Mouse (Mus musculus) macrophage (primary cell): ENCODE measurements around the gene Cd38. TPM values are rescaled to one million over a fixed set of nuclear protein-coding genes. Genes with fewer than 3 reads are reported as not detected.
A peak's percentile ranks its signal among the peaks of the same experiment; 100 is the strongest.

Experiments
- H3K27ac ChIP-seq: fragments of 350-480 bp; formaldehyde crosslinking; 2 replicates; pipeline ENCODE4 v1.9.0; 2021
- H3K36me3 ChIP-seq: fragments of 350-480 bp; formaldehyde crosslinking; 2 replicates; pipeline ENCODE4 v1.9.0; 2021; ENCODE audit errors: inconsistent target
- H3K4me3 ChIP-seq: fragments of 350-480 bp; formaldehyde crosslinking; 2 replicates; pipeline ENCODE4 v1.9.0; 2021; ENCODE audit errors: inconsistent target
- H3K79me2 ChIP-seq: fragments of 350-480 bp; formaldehyde crosslinking; 2 replicates; pipeline ENCODE4 v1.9.0; 2021; ENCODE audit errors: inconsistent target
- WGBS: methylation state at CpG from one replicate; pipeline ENCODE4 v1.1.7; 2026; ENCODE audit warnings: inconsistent platforms; ENCODE audit not compliant: missing documents; 5-methylcytosine and 5-hydroxymethylcytosine counted together
- polyA plus RNA-seq: library from polyadenylated mRNA; stranded (reverse); fragments of 250-400 nt; gene quantifications from 3 replicates; pipeline ENCODE4 v1.2.4, GENCODE M21; 2018; ENCODE audit warnings: inconsistent platforms
- total RNA-seq, 78 experiments: library from RNA; depleted of rRNA; stranded (reverse); fragments of 250-400 nt; gene quantifications; 1 replicate in 9 of 78; 2 replicates in 24 of 78; 3 replicates in 43 of 78; 4 replicates in 2 of 78; pipeline ENCODE4 v1.2.4; 2018; ENCODE audit warnings: inconsistent platforms in 56 of 78

The Cd38 gene
- total RNA-seq (2018; cell fraction: chromatin; rRNA removed), result 10 to 100 TPM in 12 of 26 experiments, 1 to 10 TPM in 9, under 1 TPM in 4, not detected in 1; 0.74 to 91.6 (median 8.9) TPM
- total RNA-seq (2018; cell fraction: cytosol; rRNA removed), result 10 to 100 TPM in 13 of 26 experiments, 1 to 10 TPM in 6, under 1 TPM in 7; 0.59 to 35.1 (median 8.8) TPM
- total RNA-seq (2018; cell fraction: nucleus; rRNA removed), result 100 to 1,000 TPM in 4 of 26 experiments, 10 to 100 TPM in 10, 1 to 10 TPM in 11, under 1 TPM in 1; 0.84 to 137 (median 18.4) TPM
- 1.1 to 2.6 TPM (median 1.2 TPM) in 3 replicates for polyA plus RNA-seq

DNA sequence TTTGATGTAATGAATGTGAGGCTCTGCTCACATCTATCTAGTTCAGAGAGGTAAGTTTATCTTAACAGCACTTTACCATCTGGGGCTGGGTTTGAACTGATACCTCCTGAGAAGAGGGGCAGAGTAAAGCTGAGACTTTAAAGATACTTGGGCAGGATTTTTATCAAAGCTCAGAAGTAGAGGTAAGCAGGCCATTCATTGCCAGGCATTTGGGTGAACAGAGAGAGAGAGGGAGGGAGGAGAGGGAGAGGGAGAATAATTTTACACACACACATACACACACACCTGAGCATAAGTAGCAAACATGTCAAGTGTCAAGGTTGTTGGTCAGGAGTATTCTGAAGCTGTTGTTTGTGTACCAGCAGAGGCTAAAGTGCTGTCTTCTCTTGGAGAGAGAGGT, at the start of gene Cd38:
Gene Cd38 (plus strand): TSS at position 301 of the 400 bp plus-strand sequence.
- H3K27ac ChIP-seq, result no peak within 1 kb of the TSS
- H3K4me3 ChIP-seq, result no peak within 1 kb of the TSS
- no peaks in the 10 kb centered on the region for H3K79me2 ChIP-seq
- H3K36me3 ChIP-seq, result no peaks in the 10 kb centered on the region

GRCm38 (mm10) chr5:43818695-43819094, 49.7 kb upstream of the Cd38 start, which contains the start of gene Bst1:
Gene Bst1 (plus strand): TSS chr5:43818885.
- no peak within 1 kb of the TSS for H3K4me3 ChIP-seq
- H3K79me2 ChIP-seq, result no peaks in the 10 kb centered on the region
- no peak within 1 kb of the TSS for H3K27ac ChIP-seq
- H3K36me3 ChIP-seq, result no peaks in the 10 kb centered on the region
- 55% methylated on average over 11 of the region's 12 CpGs for WGBS

- Histone ChIP-seq H3K79me2 (no peaks in the 10 kb centered on the region), H3K36me3 (no peaks in the 10 kb centered on the region), H3K4me3 (no peak overlapping the region), H3K27ac (no peak overlapping the region)
- 90% methylated on average over 11 of the region's 11 CpGs for WGBS
These were observed 47.6 kb upstream of the Cd38 start for GRCm38 (mm10) chr5:43820785-43821184.

DNA sequence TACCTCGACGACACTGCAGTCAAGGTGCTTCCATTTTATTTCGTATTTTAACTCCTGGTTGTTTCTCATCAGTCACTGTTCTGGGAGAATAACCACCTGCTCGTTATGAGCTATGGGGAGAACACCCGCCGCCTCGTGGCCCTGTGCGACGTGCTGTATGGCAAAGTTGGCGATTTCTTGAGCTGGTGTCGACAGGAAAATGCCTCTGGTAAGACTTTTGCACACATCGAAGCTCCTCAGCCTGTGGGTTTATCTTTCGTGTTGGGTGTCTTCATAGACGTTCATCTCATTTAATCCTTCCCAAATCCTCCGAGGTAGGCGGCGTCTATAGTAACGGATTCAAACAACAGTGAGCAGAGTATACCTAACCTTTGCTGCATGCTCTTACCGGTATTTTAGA, 46.8 kb upstream of the Cd38 start, which contains the start of gene Fbxl5:
Gene Fbxl5 (minus strand): TSS at position 101 of the 400 bp plus-strand sequence.
- no peak within 1 kb of the TSS for H3K27ac ChIP-seq

DNA sequence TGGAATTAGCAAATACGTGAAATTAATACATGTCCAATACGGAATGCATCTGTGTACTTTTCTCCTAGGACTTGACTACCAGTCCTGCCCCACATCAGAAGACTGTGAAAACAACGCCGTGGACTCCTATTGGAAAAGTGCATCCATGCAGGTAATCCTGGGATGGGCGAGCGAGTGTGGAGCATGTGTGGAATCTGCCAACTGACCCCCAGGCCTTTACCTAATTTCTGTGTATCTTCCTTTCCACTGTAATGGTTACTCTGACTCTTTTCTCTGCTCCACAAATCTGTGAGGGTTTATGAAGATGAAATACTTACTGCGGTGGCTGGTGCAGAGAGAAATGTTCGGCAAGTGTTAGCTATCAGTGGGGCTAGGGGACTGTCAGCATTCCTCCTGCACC, 46.2 kb upstream of the Cd38 start:
- H3K36me3 ChIP-seq, result no peaks in the 10 kb centered on the region
- H3K79me2 ChIP-seq, result no peaks in the 10 kb centered on the region
- no peak overlapping the region for H3K27ac ChIP-seq
- 96% methylated on average over 8 of the region's 8 CpGs for WGBS
- no peak overlapping the region for H3K4me3 ChIP-seq

More for the DNA sequence above, 46.8 kb upstream of the Cd38 start, which contains the start of gene Fbxl5:
- WGBS, result 94% methylated on average over 19 of the region's 19 CpGs
- H3K79me2 ChIP-seq, result no peaks in the 10 kb centered on the region
- no peak within 1 kb of the TSS for H3K4me3 ChIP-seq
- H3K36me3 ChIP-seq, result no peaks in the 10 kb centered on the region

DNA sequence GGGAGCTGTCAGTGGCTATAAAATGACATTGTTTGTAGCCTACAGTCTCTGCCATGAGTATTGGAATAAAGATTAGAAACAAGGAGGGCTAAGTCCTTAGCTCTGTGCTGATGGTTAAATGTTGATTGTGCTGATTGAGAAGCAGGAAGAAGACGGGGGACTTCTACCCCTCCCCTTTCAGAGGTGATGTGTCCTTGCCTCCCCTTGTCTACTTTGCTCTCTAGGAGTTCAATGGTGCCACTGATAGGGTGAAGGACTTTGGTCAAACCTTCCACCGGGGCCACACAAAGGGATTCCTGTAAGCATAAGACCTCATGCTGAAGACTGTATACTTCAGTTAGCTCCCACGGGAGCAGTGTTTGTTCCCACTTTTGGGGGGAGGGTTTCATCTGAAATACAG, 45.5 kb upstream of the Cd38 start:
- 95% methylated on average over 3 of the region's 3 CpGs for WGBS
- H3K27ac ChIP-seq, result no peak overlapping the region
- no peaks in the 10 kb centered on the region for H3K79me2 ChIP-seq
- H3K4me3 ChIP-seq, result no peak overlapping the region
- no peaks in the 10 kb centered on the region for H3K36me3 ChIP-seq

DNA sequence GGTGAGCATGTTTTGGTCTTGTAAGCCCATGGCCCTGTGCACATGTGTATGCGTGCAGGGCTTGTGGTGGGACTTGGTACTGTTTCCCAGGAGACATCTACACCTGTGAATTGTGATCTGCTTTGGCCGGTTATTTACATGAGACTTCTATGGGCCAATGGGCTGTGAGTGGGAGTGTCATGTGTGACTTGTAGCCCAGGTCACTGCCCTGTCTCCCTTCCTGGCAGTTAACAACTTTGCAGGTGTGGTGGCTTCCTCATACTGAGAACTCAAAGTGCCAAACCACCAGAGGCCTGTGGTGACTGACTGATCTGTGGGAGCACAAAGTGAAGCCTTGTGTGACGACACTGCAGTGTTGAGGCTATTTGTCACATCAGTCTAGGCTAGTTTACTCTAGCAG, 43.8 kb upstream of the Cd38 start:
- H3K4me3 ChIP-seq, result no peak overlapping the region
- WGBS, result 83% methylated on average over 3 of the region's 3 CpGs
- no peak overlapping the region for H3K27ac ChIP-seq
- no peaks in the 10 kb centered on the region for H3K36me3 ChIP-seq
- H3K79me2 ChIP-seq, result no peaks in the 10 kb centered on the region

GRCm38 (mm10) chr5:43826883-43827282, 41.5 kb upstream of the Cd38 start:
- H3K79me2 ChIP-seq, result no peaks in the 10 kb centered on the region
- WGBS, result 65% methylated on average over 2 of the region's 2 CpGs
- no peaks in the 10 kb centered on the region for H3K36me3 ChIP-seq
- no peak overlapping the region for H3K4me3 ChIP-seq
- no peak overlapping the region for H3K27ac ChIP-seq

GRCm38 (mm10) chr5:43827366-43827765, 41.0 kb upstream of the Cd38 start:
- Histone ChIP-seq H3K27ac (no peak overlapping the region), H3K4me3 (no peak overlapping the region), H3K79me2 (no peaks in the 10 kb centered on the region), H3K36me3 (no peaks in the 10 kb centered on the region)
- 93% methylated on average over 9 of the region's 9 CpGs for WGBS

DNA sequence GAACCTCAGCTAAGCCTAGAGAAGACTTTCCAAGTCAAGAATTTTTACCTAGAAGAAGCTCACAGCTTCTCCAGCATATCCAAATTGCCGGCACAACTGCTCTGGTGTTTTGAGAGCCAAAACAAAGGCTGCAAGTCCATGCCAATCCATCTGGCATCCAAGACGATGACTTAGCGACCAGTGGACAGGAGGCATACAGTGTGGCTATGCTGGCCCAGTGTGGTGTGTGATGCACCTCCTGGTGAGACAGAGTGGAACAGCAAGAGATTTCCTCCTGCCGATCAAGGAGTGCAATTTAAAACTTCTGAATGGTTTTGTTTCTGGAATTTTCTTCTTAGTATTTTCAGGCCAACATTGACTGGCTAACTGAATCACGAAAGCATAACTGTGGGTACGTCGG, 31.8 kb upstream of the Cd38 start:
- 95% methylated on average over 7 of the region's 7 CpGs for WGBS
- Histone ChIP-seq H3K4me3 (no peak overlapping the region), H3K27ac (no peak overlapping the region), H3K36me3 (no peaks in the 10 kb centered on the region), H3K79me2 (no peaks in the 10 kb centered on the region)

- 26% methylated on average over 5 of the region's 5 CpGs for WGBS
- H3K79me2 ChIP-seq, result no peaks in the 10 kb centered on the region
- no peak overlapping the region for H3K4me3 ChIP-seq
- H3K36me3 ChIP-seq, result no peaks in the 10 kb centered on the region
- no peak overlapping the region for H3K27ac ChIP-seq
These were observed 31.0 kb upstream of the Cd38 start for GRCm38 (mm10) chr5:43837372-43837771.

GRCm38 (mm10) chr5:43841144-43842010, 27.0 kb upstream of the Cd38 start:
- no peaks in the 10 kb centered on the region for H3K36me3 ChIP-seq
- peak overlapping the region; percentile 25 for H3K27ac ChIP-seq
- no peaks in the 10 kb centered on the region for H3K79me2 ChIP-seq
- H3K4me3 ChIP-seq, result peak overlapping the region; percentile 16; the same call in 1 of the 2 replicates
- WGBS, result 1% methylated on average over 11 of the region's 11 CpGs

GRCm38 (mm10) chr5:43842011-43842285, 26.4 kb upstream of the Cd38 start:
- peak overlapping the region; percentile 25; the same call in 1 of the 2 replicates for H3K27ac ChIP-seq
- 60% methylated on average over 5 of the region's 5 CpGs for WGBS
- peak overlapping the region; percentile 16; the same call in 1 of the 2 replicates for H3K4me3 ChIP-seq
- no peaks in the 10 kb centered on the region for H3K36me3 ChIP-seq
- H3K79me2 ChIP-seq, result no peaks in the 10 kb centered on the region

GRCm38 (mm10) chr5:43842576-43843155, 25.7 kb upstream of the Cd38 start:
- H3K27ac ChIP-seq, result no peak overlapping the region
- no peaks in the 10 kb centered on the region for H3K36me3 ChIP-seq
- 67% methylated on average over 3 of the region's 3 CpGs for WGBS
- no peaks in the 10 kb centered on the region for H3K79me2 ChIP-seq
- no peak overlapping the region for H3K4me3 ChIP-seq

DNA sequence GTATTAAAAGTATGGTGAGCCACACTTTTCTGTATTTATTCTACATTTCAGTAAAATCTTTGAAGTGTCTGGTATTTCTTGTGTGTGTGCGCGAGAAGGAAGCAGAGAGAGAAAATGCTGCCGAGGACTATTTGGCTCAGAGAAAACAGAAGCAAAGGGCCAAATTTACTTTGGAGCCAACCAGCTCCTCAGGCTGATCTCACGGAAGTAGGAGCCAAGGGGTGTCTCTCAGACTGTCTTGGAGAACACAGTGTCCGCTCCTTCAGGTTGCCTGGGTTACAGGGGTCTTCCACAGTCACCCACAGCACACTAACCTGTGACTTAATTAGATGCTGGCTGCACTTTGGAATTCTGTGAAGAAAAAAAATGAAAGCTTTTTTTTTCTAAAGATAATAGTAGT, 23.3 kb upstream of the Cd38 start:
- WGBS, result 100% methylated on average over 4 of the region's 5 CpGs
- no peaks in the 10 kb centered on the region for H3K36me3 ChIP-seq
- H3K27ac ChIP-seq, result no peak overlapping the region

More for the DNA sequence above, 23.3 kb upstream of the Cd38 start:
- no peaks in the 10 kb centered on the region for H3K79me2 ChIP-seq
- no peak overlapping the region for H3K4me3 ChIP-seq
